Mouse (Mus musculus): ENCODE measurements around the gene Oxsr1.
"Not testable (repeated sequence)": the region's sequence is repeated elsewhere in the genome, so short reads cannot be mapped to it uniquely, and the experiment has no call there.

Oxsr1 gene

GRCm38 (mm10) chr9:119215341-119215740 lies 106.9 kb downstream of the Oxsr1 start:
- DNase-seq (ENCODE audit: low spot score), result not testable (repeated sequence)

- no peak for DNase-seq (ENCODE audit: low spot score)
These were observed 107.6 kb downstream of the Oxsr1 start for GRCm38 (mm10) chr9:119214601-119215000.

GRCm38 (mm10) chr9:119212996-119213395 lies 109.2 kb downstream of the Oxsr1 start:
- no peak for DNase-seq (ENCODE audit: low spot score)

- DNase-seq (ENCODE audit: low spot score), result no peak
These were observed 113.2 kb downstream of the Oxsr1 start, which contains the start of gene Slc22a13 for GRCm38 (mm10) chr9:119208998-119209397. TSS of gene Slc22a13 (minus strand) at chr9:119209098.

- no peak for DNase-seq (ENCODE audit: low spot score)
These were observed 115.1 kb downstream of the Oxsr1 start for GRCm38 (mm10) chr9:119207113-119207512.

- DNase-seq (ENCODE audit: low spot score), result no peak
These were observed 115.6 kb downstream of the Oxsr1 start for GRCm38 (mm10) chr9:119206666-119207065.

GRCm38 (mm10) chr9:119205756-119206155 lies 116.5 kb downstream of the Oxsr1 start:
- no peak for DNase-seq (ENCODE audit: low spot score)

GRCm38 (mm10) chr9:119203617-119204016 lies 118.6 kb downstream of the Oxsr1 start:
- DNase-seq (ENCODE audit: low spot score), result no peak

GRCm38 (mm10) chr9:119201653-119202052 lies 120.6 kb downstream of the Oxsr1 start:
- DNase-seq (ENCODE audit: low spot score), result no peak

GRCm38 (mm10) chr9:119199151-119199861 lies 122.9 kb downstream of the Oxsr1 start:
- no peak for DNase-seq (ENCODE audit: low spot score)

GRCm38 (mm10) chr9:119192202-119192990 lies 129.8 kb downstream of the Oxsr1 start:
- no peak for DNase-seq (ENCODE audit: low spot score)

Measured in left cerebral cortex, adult 11 months (tissue).